ENCODE assay signal across 8 mouse cellular contexts in the genomic region with DNA sequence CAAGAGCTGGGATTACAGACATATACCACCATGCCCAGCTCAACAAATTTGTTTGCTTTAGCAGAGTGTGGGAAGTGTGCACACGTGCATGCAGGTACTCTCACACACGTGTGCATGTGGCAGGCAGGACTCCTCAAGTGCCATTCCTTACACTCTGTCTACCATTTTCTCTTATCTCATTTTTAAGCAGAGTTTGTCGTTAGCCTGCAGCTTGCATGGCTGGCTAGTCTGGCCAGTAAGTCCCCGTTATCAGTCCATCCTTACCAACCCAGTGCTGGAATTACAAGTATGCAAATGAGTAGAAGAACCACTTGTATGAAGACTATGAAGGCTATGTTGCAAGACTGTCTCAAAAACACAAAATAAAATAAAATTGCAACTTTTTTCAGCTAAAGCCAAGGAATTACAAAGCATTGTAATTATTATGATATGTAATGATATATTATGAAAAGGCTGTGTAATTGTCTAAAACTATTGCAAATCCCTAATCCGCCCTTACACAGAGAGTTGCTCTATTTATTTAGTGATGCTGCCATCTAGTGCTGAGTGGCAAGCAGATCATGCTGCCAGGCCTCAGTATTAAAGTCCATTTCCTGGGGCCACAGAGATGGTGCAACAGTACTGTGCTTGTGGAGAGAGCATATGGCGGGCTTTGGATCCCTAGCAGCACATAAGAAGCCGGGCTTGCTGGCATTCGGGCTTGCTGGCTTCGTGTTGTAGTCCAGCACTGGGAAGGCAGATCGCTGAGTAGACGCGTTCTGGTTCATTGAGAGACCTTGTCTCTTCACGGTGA. TPM values are rescaled to one million over a fixed set of nuclear protein-coding genes. Genes with fewer than 3 reads are reported as not detected.
DNase-seq lines count a peak whose midpoint lies in the region; ATAC-seq and TF ChIP-seq lines count a peak whose summit lies in the region.

No protein-coding gene starts in this region.

- no peaks in the 10 kb centered on the region for H3K27me3 ChIP-seq in kidney, postnatal 0 days (ENCODE audit: insufficient read depth, low read length)
- no peaks in the 10 kb centered on the region for H3K27me3 ChIP-seq in Patski
- no peaks in the 10 kb centered on the region for H3K27me3 ChIP-seq in lung, embryonic 16.5 days (ENCODE audit: control insufficient read depth, insufficient read depth, low read depth, low read length)

- no peak overlapping the region for H3K27ac ChIP-seq in kidney, postnatal 0 days
- H3K27ac ChIP-seq in lung, embryonic 16.5 days (ENCODE audit: low read length), result no peak overlapping the region

- WGBS in kidney, postnatal 0 days, result 86% methylated on average over 13 of the region's 13 CpGs
- WGBS in lung, embryonic 16.5 days, result 79% methylated on average over 13 of the region's 13 CpGs

- POLR2A ChIA-PET in Patski (lab: Charles Lee), result no interaction called here

- no peaks in the 10 kb centered on the region for H3K9me3 ChIP-seq in kidney, postnatal 0 days (replicated peaks; ENCODE audit: low read length)
- H3K9me3 ChIP-seq in lung, embryonic 16.5 days (ENCODE audit: control insufficient read depth, low read length), result no peaks in the 10 kb centered on the region

- H3K36me3 ChIP-seq in kidney, postnatal 0 days (ENCODE audit: insufficient read depth, low read length), result peaks cover 38% of the 10 kb centered on the region
- peaks cover 37% of the 10 kb centered on the region for H3K36me3 ChIP-seq in lung, embryonic 16.5 days (ENCODE audit: control insufficient read depth, insufficient read depth, low read length)

- 0 out of 2 replicates have a peak, but pooled peaks have one; percentile 36 for ATAC-seq in kidney, postnatal 0 days (replicated peaks; ENCODE audit: low FRiP score, low read depth)
- ATAC-seq in Patski, result peak; percentile 62
- peak; percentile 60; the same call in 1 of the 2 replicates for ATAC-seq in lung, embryonic 16.5 days (ENCODE audit: low read depth)

- TF ChIP-seq CTCF in kidney, postnatal 0 days (IDR thresholded peaks at IDR 0.05; ENCODE audit: low read depth), result peak; percentile 71
- peak; percentile 78 for TF ChIP-seq CTCF in Patski (IDR thresholded peaks at IDR 0.05)

- CTCF ChIA-PET in Patski (lab: Charles Lee), result interaction anchor here (1.1 kb wide), 1 partner anchor 56 kb away, joined by 4 read pairs; no protein-coding TSS in a partner anchor

- H3K9ac ChIP-seq in kidney, postnatal 0 days (ENCODE audit: low read depth, low read length), result no peak overlapping the region
- no peak overlapping the region for H3K9ac ChIP-seq in lung, embryonic 16.5 days (ENCODE audit: low read length)

- in situ Hi-C loops in Patski (cut with MboI; ENCODE audit: low pct_unique_long_range_greater_than_20kb), result no loop called here

- H3K4me2 ChIP-seq in kidney, postnatal 0 days (ENCODE audit: low read length), result no peak overlapping the region
- no peak overlapping the region for H3K4me2 ChIP-seq in lung, embryonic 16.5 days (ENCODE audit: low read depth, low read length)

- DNase-seq in kidney, postnatal 0 days (ENCODE audit: low spot score), result peak; percentile 67
- DNase-seq in kidney, adult 11 months, result no peak
- no peak for DNase-seq in Patski (ENCODE audit: low read depth, low spot score)
- peak; percentile 32 for DNase-seq in embryo, embryonic 10 days (ENCODE audit: low spot score)
- DNase-seq in T-cell, adult 2 months (ENCODE audit: low spot score), result no peak
- DNase-seq in urinary bladder, postnatal 14 days (ENCODE audit: low spot score), result no peak
- no peak for DNase-seq in adrenal gland, postnatal 25 days

- H3K4me1 ChIP-seq in kidney, postnatal 0 days (replicated peaks; ENCODE audit: insufficient read depth, low read length), result no peaks in the 10 kb centered on the region
- H3K4me1 ChIP-seq in lung, embryonic 16.5 days (replicated peaks; ENCODE audit: control insufficient read depth, insufficient read depth, low read length), result no peaks in the 10 kb centered on the region

- H3K4me3 ChIP-seq in kidney, postnatal 0 days (replicated peaks; ENCODE audit: low read depth, low read length), result no peak overlapping the region
- no peak overlapping the region for H3K4me3 ChIP-seq in lung, embryonic 16.5 days (ENCODE audit: low read length)

RNA-seq across cellular contexts. Expression of gene Cacna1d, which starts 24.9 kb away (rescaled TPM):
- 2.8 and 3.0 TPM in 2 replicates for polyA plus RNA-seq in kidney, postnatal 0 days (2015; fragmentation: Nextera tagmentation; extraction: Ambion mirVana)
- 0.05 TPM for polyA plus RNA-seq in Patski (2021)
- polyA plus RNA-seq in lung, embryonic 16.5 days (2015; fragmentation: Nextera tagmentation; extraction: Ambion mirVana), result 9.2 and 9.7 TPM in 2 replicates
- total RNA-seq in adrenal gland, postnatal 25 days (2021), result 13.5 and 17.1 TPM in 2 replicates

RNA-seq across cellular contexts. Expression of gene Tkt, which starts 32.0 kb away (rescaled TPM):
- 238 and 253 TPM in 2 replicates for polyA plus RNA-seq in kidney, postnatal 0 days (2015; fragmentation: Nextera tagmentation; extraction: Ambion mirVana)
- 543 TPM for polyA plus RNA-seq in Patski (2021)
- 244 and 251 TPM in 2 replicates for polyA plus RNA-seq in lung, embryonic 16.5 days (2015; fragmentation: Nextera tagmentation; extraction: Ambion mirVana)
- 920 and 1,133 TPM in 2 replicates for total RNA-seq in adrenal gland, postnatal 25 days (2021)

RNA-seq across cellular contexts. Expression of gene Dcp1a, which starts 36.8 kb away (rescaled TPM):
- 10.9 and 11.4 TPM in 2 replicates for polyA plus RNA-seq in kidney, postnatal 0 days (2015; fragmentation: Nextera tagmentation; extraction: Ambion mirVana)
- 19.6 TPM for polyA plus RNA-seq in Patski (2021)
- 24.8 and 25.5 TPM in 2 replicates for polyA plus RNA-seq in lung, embryonic 16.5 days (2015; fragmentation: Nextera tagmentation; extraction: Ambion mirVana)
- 30.3 TPM in 2 replicates for total RNA-seq in adrenal gland, postnatal 25 days (2021)

Comparison
In these comparisons a context has a peak if more than half of its experiments do, and no peak if none do; other contexts are left out.
1. DNase-seq: peak in kidney, postnatal 0 days (single experiment) and embryo, embryonic 10 days (single experiment); none in kidney, adult 11 months (single experiment), Patski (single experiment), T-cell, adult 2 months (single experiment), urinary bladder, postnatal 14 days (single experiment) and adrenal gland, postnatal 25 days (single experiment).
2. Peak in every context shown above with its lines, with median percentiles within 50 percentile points of each other: ATAC-seq.